Mouse (Mus musculus) heart, adult 2 months (tissue): Measurements from ENCODE around the gene Sobp. TPM values are rescaled to one million over a fixed set of nuclear protein-coding genes. Genes with fewer than 3 reads are reported as not detected.
A peak's percentile ranks its signal among the peaks of the same experiment; 100 is the strongest.

Experiments used
- DNase-seq, 2 experiments: peaks; one replicate each; pipeline ENCODE4 v3.0.0; 2021
- H3K27ac ChIP-seq: fragments of 200-600 bp; 2 replicates; pipeline ENCODE4 v1.8.1; 2022
- H3K27me3 ChIP-seq: fragments of 200-500 bp; 2 replicates; pipeline ENCODE4 v1.6.1; 2012; ENCODE audit warnings: mild to moderate bottlenecking, low read length, inconsistent platforms, mixed read lengths; ENCODE audit not compliant: control insufficient read depth, insufficient read depth
- H3K36me3 ChIP-seq: fragments of 200-500 bp; 2 replicates; pipeline ENCODE4 v1.6.1; 2012; ENCODE audit warnings: low read length, inconsistent platforms; ENCODE audit not compliant: control insufficient read depth, insufficient read depth
- H3K4me1 ChIP-seq: fragments of 200-500 bp; 2 replicates; pipeline ENCODE4 v1.6.1; 2011; ENCODE audit warnings: low read length; ENCODE audit not compliant: control insufficient read depth, insufficient read depth
- H3K4me3 ChIP-seq: fragments of 200-600 bp; 2 replicates; pipeline ENCODE4 v1.8.1; 2022
- H3K79me2 ChIP-seq: fragments of 200-500 bp; replicated peaks from 2 replicates; pipeline ENCODE4 v1.6.1; 2012; ENCODE audit warnings: mild to moderate bottlenecking, inconsistent platforms, low read length, moderate library complexity, mixed read lengths; ENCODE audit not compliant: control insufficient read depth, insufficient read depth
- H3K9ac ChIP-seq: fragments of 200-500 bp; 2 replicates; pipeline ENCODE4 v1.6.1; 2012; ENCODE audit warnings: low read depth, mild to moderate bottlenecking, control low read depth, inconsistent platforms, low read length, mixed read lengths
- CTCF ChIP-seq: fragments of 200-600 bp; IDR thresholded peaks from 2 replicates; pipeline ENCODE4 v1.8.1; 2022; ENCODE audit warnings: antibody characterized with exemption, mild to moderate bottlenecking, moderate library complexity
- EP300 ChIP-seq: fragments of 200-500 bp; IDR thresholded peaks from 2 replicates; pipeline ENCODE4 v1.6.1; 2011; ENCODE audit warnings: low read depth, low read length, control low read depth; ENCODE audit not compliant: insufficient read depth
- POLR2A ChIP-seq: fragments of 200-500 bp; IDR thresholded peaks from 2 replicates; pipeline ENCODE4 v1.6.1; 2011; ENCODE audit warnings: mild to moderate bottlenecking, low read depth, low read length, control low read depth; ENCODE audit not compliant: insufficient read depth
- WGBS: fragments of 180-500 bp; shearing (Covaris S2); methylation state at CpG from one replicate; pipeline ENCODE4 v1.1.7; 2018; 5-methylcytosine and 5-hydroxymethylcytosine counted together
- intact Hi-C: fragments of 180-260 bp; cut with DNase I; formaldehyde crosslinking; loops from one replicate; pipeline ENCODE4 v1.15.1; 2025
- polyA plus RNA-seq: library from polyadenylated mRNA; depleted of rRNA; stranded (reverse); fragments of >200 nt; gene quantifications from 2 replicates; pipeline ENCODE4 v1.2.3, GENCODE M21; 2012
- total RNA-seq, 2 experiments: library from RNA; stranded (reverse); gene quantifications; 2 replicates each; pipeline ENCODE4 v1.2.3; 2021

Gene Sobp
- total and polyA plus RNA-seq, 3 experiments, result 5.1 to 16.7 (median 16.5) TPM

DNA sequence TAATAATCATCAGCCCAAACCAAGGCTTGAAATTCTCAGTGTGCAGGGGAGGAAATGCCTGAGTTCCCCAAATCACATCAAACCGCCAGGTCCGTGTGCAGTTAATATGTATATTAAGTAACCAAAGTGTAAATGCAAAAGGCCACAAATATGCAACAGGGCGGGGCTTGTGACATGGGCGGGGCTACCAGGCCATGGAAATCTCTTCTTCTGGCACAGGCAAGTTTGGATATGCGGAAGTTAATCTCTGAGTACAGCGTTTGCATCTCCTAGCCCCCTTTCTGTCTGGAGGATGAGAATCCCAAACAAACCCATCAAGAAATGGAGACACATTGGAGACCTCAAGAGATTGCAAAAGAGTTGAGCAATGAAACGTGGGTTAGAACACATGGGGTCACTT lies 168.7 kb downstream of the Sobp start:
- intact Hi-C loops, result loop anchor here (2.0 to 5.0 kb wide), 3 partner anchors 65 to 367 kb away; partner anchors contain the start of genes 9030612E09Rik and Sobp
- no peak for DNase-seq
- H3K4me3 ChIP-seq, result no peak overlapping the region
- no peak for TF ChIP-seq POLR2A
- TF ChIP-seq EP300, result no peak
- no peak for TF ChIP-seq CTCF
- no peaks in the 10 kb centered on the region for H3K79me2 ChIP-seq
- no peaks in the 10 kb centered on the region for H3K27me3 ChIP-seq
- WGBS, result 64% methylated on average over 7 of the region's 7 CpGs
- peaks cover 1% of the 10 kb centered on the region; the same call in 1 of the 2 replicates for H3K4me1 ChIP-seq
- no peaks in the 10 kb centered on the region; the same call in none of the 2 replicates for H3K36me3 ChIP-seq
- H3K27ac ChIP-seq, result no peak overlapping the region; the same call in 1 of the 2 replicates
- no peak overlapping the region for H3K9ac ChIP-seq

DNA sequence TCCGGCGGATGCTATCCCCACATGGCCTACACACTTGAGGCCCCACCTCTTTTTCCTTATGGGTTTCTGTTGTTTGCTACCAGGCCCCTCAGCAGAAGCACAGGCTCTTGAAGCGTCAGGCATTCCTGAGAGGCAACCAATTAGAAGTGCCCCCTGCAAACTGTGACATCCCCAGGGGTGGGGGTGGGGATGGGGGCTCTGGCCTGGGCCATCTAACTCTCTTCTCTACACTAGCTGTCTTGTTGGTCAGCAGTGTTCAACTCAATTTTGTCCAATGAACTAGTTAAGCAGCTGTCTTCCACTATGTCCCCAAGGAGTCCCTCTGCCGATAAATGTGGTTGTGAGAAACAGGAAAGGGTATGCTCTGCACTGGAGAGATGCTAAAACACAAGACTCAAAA lies 169.3 kb downstream of the Sobp start:
- H3K4me3 ChIP-seq, result no peak overlapping the region
- no peak overlapping the region for H3K27ac ChIP-seq
- no peak overlapping the region for H3K9ac ChIP-seq
- peaks cover 1% of the 10 kb centered on the region; the same call in 1 of the 2 replicates for H3K4me1 ChIP-seq
- H3K36me3 ChIP-seq, result no peaks in the 10 kb centered on the region; the same call in none of the 2 replicates
- no peak for TF ChIP-seq EP300
- TF ChIP-seq POLR2A, result no peak
- TF ChIP-seq CTCF, result no peak
- 73% methylated on average over 4 of the region's 4 CpGs for WGBS
- no peaks in the 10 kb centered on the region for H3K27me3 ChIP-seq
- H3K79me2 ChIP-seq, result no peaks in the 10 kb centered on the region
- intact Hi-C loops, result loop anchor here (5.0 kb wide), 1 partner anchor 167 kb away; the partner anchor contains the start of genes 9030612E09Rik and Sobp
- no peak for DNase-seq

DNA sequence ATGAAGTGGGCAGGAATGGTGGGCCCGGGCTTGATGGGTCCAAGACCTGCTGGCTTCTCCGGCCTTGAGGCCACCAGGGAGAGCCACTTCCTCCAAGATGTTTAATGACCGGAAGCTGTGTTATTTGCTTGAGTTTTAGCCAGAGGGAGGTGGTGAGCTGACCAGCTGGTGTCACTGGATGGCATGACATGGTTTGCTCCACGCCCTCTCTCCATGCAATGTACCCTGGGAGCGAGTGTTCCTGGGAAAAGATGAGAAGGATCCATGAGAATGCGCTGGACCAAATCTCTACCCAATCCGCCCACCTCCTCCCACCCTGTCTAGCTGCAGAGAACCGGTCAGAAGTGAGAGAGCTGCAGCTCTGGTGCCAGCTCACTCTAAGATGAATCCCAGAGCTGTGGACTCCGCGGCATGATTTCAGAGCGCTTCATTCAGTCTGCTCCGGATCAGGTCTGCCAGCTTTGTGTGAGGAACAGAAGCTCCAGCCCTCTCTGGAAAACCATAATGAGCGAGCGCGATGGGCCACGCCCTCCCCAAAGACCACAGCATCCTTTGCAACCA lies 170.1 kb downstream of the Sobp start:
- no peak for DNase-seq
- 88% methylated on average over 16 of the region's 16 CpGs for WGBS
- H3K4me1 ChIP-seq, result peaks cover 1% of the 10 kb centered on the region; the same call in 1 of the 2 replicates
- no peaks in the 10 kb centered on the region for H3K27me3 ChIP-seq
- no peak overlapping the region for H3K4me3 ChIP-seq
- H3K27ac ChIP-seq, result no peak overlapping the region
- H3K9ac ChIP-seq, result no peak overlapping the region
- no peaks in the 10 kb centered on the region; the same call in none of the 2 replicates for H3K36me3 ChIP-seq
- intact Hi-C loops, result no loop called here
- TF ChIP-seq CTCF (no peak), EP300 (no peak), POLR2A (no peak)
- no peaks in the 10 kb centered on the region for H3K79me2 ChIP-seq

DNA sequence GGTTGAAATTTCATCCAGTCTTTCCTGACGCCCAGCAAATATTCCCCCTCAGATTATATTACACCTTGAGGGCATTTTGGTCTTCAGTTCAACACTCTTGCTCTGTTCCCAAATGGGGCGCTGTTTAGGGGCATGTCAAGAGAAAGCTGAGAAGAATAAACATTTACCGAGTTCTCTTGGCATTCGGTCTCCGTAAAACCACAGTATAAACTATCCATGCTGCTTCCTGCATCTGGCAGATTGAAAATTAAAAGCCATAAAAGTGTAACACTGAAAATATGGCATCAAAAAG lies 170.9 kb downstream of the Sobp start:
- no peak overlapping the region for H3K4me3 ChIP-seq
- no peak for DNase-seq
- intact Hi-C loops, result no loop called here
- no peak overlapping the region for H3K9ac ChIP-seq
- WGBS, result 78% methylated on average over 5 of the region's 5 CpGs
- no peaks in the 10 kb centered on the region for H3K27me3 ChIP-seq
- no peak for TF ChIP-seq CTCF
- no peak for TF ChIP-seq EP300
- TF ChIP-seq POLR2A, result no peak
- H3K79me2 ChIP-seq, result no peaks in the 10 kb centered on the region
- no peak overlapping the region for H3K27ac ChIP-seq
- peaks cover 1% of the 10 kb centered on the region; the same call in 1 of the 2 replicates for H3K4me1 ChIP-seq
- no peaks in the 10 kb centered on the region; the same call in none of the 2 replicates for H3K36me3 ChIP-seq

DNA sequence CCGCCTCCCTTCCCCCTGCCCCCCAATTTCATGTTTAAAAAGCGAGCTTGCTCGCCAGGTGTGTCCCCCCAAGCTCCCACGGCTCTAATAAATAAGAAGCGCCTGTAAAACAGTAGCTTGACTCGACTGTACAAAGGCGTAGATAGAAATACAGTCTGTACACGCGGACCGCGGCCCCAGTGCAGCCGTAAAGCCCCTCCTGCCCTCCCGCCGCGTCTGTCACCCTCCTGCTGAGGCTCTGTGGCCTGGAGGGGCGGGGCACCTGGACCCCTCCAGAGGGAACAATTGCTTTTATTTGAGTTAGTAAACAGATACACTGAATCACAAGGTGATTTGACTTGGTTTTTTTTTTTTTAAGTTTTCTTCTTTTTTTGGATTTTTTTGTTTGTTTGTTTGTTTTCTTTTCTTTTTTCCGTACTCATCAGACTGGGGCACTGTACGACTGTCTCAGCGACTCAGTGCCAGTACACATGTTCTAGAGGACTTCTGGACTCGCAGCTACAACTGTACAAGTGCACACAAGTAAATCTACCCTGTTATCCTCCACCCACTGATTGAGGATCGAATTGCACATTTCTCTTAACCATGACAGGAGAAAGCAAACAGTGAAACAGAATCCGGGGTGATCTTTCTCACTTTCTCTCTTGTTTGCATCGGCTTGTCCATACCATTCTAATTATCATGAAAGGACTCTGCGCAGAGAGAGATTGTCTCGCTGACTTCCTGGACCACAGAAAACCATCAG lies 171.4 kb downstream of the Sobp start:
- peaks cover 1% of the 10 kb centered on the region; the same call in 1 of the 2 replicates for H3K4me1 ChIP-seq
- H3K9ac ChIP-seq, result 0 out of 2 replicates have a peak overlapping the region, but pooled peaks have one; percentile 28
- H3K79me2 ChIP-seq, result no peaks in the 10 kb centered on the region
- TF ChIP-seq EP300 (no peak), POLR2A (no peak), CTCF (no peak)
- WGBS, result 33% methylated on average over 25 of the region's 25 CpGs
- no peak for DNase-seq
- peak overlapping the region; percentile 37; the same call in 1 of the 2 replicates for H3K4me3 ChIP-seq
- H3K27me3 ChIP-seq, result no peaks in the 10 kb centered on the region
- peak overlapping the region; percentile 55 for H3K27ac ChIP-seq
- intact Hi-C loops, result no loop called here
- no peaks in the 10 kb centered on the region; the same call in 1 of the 2 replicates for H3K36me3 ChIP-seq
